Mouse (Mus musculus): ENCODE data around the gene Hba-a2. TPM values are rescaled to one million over a fixed set of nuclear protein-coding genes. Genes with fewer than 3 reads are reported as not detected.
"Not testable (repeated sequence)": the region's sequence is repeated elsewhere in the genome, so short reads cannot be mapped to it uniquely, and the experiment has no call there.

Hba-a2 gene
- total and polyA plus RNA-seq, 3 experiments = 683 to 4,240 (median 1,500) TPM

DNA sequence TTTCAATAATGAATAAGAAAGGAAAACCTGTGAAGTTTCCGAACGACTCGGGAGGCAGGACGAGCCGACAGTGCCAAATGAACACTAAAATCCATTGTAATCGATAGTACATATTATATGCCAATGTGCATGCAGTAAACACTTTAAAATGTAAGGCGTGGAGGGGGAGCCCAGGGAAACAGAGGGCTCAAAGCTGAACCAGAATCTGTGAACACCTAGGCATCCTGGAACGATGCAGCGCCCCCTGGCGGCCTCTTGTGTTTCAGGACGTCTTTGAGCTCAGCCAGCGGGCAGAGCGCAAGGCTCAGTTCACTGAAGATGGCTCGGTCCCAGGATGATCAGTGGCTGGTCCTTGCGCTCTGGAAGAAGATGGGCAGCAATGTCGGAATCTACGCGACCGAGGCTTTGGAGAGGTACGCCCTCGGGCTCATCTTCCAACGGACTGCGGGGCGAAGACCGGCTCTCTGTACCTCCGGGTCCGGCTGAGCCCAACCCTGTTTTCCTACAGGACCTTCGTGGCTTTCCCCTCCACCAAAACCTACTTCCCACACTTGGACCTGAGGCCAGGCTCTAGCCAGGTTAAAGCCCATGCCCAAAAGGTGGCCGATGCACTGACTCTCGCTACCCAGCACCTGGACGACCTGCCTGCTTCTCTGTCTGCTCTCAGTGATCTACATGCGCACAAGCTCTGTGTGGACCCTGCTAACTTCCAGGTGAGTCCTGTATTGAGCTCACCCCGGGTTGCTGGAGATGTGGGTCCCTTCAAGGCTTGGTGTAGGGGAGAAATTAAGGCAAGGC is 9.4 kb upstream of the Hba-a2 start, which contains the start of gene Hbq1b:
Gene Hbq1b, plus strand, starts transcription at position 271 of the 798 bp plus-strand sequence.
- not testable (repeated sequence) for H3K9me3 ChIP-seq (replicated peaks); H3K27me3 ChIP-seq (ENCODE audit: insufficient read depth, low read length); H3K36me3 ChIP-seq (replicated peaks)
- DNase-seq (ENCODE audit: low spot score) = peak; percentile 18
- Histone ChIP-seq H3K4me1 (ENCODE audit: insufficient read depth, low read depth, low read length) (peaks cover 56% of the 10 kb centered on the region), H3K4me3 (ENCODE audit: low read depth, low read length) (peak within 1 kb of the TSS; percentile 72)
- ATAC-seq (ENCODE audit: extremely low read depth, insufficient number of reproducible peaks, low FRiP score, poor library complexity, severe bottlenecking) = 0 out of 2 replicates have a peak, but pooled peaks have one; percentile 24
- peak; percentile 39; the same call in 1 of the 2 replicates for TF ChIP-seq CTCF (IDR thresholded peaks at IDR 0.05; ENCODE audit: low read depth, low read length)

DNA sequence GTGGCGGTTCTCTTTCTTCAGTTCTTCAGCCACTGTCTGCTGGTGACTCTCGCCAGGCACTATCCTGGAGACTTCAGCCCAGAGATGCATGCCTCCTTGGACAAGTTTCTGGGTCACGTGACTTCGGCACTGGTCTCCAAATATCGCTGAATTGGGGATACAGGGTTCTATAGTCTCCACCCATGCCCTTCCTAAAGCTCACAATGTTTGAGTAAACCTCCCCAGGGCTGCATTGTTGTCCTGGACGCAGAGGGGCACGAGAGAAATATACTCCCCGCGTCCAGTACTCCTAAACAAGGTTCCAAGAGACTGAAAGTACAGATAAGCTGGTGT is 8.8 kb upstream of the Hba-a2 start:
- no peak for ATAC-seq (ENCODE audit: extremely low read depth, insufficient number of reproducible peaks, low FRiP score, poor library complexity, severe bottlenecking)
- peak overlapping the region; percentile 72 for H3K4me3 ChIP-seq (ENCODE audit: low read depth, low read length)
- H3K9me3 ChIP-seq (replicated peaks) = no peaks in the 10 kb centered on the region
- no peaks in the 10 kb centered on the region for H3K27me3 ChIP-seq (ENCODE audit: insufficient read depth, low read length)
- H3K36me3 ChIP-seq (replicated peaks) = peaks cover 2% of the 10 kb centered on the region
- DNase-seq (ENCODE audit: low spot score) = no peak
- TF ChIP-seq GATA2 (IDR thresholded peaks at IDR 0.05; ENCODE audit: borderline replicate concordance, low read depth, low read length) (no peak), TAL1 (conservative IDR thresholded peaks at IDR 0.05; ENCODE audit: low read depth, low read length) (no peak), GATA1 (IDR thresholded peaks at IDR 0.05; ENCODE audit: borderline replicate concordance, low read length) (no peak), POLR2AphosphoS5 (IDR thresholded peaks at IDR 0.05; ENCODE audit: insufficient replicate concordance, low read depth, low read length) (no peak)
- H3K4me1 ChIP-seq (ENCODE audit: insufficient read depth, low read depth, low read length) = peaks cover 55% of the 10 kb centered on the region

DNA sequence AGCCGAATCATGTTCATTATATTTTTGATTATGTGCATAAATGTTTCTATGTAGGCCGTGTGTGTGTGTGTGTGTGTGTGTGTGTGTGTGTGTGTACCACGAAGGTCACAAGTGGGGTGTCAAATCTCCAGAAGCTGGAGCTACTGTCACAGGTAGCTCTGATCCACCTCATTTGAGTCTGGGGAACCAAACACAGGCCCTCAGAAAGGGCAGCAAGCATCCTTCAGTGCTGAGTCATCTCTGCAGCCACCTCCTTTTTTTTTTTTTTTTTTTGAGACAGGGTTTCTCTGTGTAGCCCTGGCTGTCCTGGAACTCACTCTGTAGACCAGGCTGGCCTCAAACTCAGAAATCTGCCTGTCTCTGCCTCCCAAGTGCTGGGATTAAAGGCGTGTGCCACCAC is 3.5 kb upstream of the Hba-a2 start:
- H3K4me1 ChIP-seq (ENCODE audit: insufficient read depth, low read depth, low read length) = peaks cover 66% of the 10 kb centered on the region
- ATAC-seq (ENCODE audit: extremely low read depth, insufficient number of reproducible peaks, low FRiP score, poor library complexity, severe bottlenecking); H3K27me3 ChIP-seq (ENCODE audit: insufficient read depth, low read length); H3K4me3 ChIP-seq (ENCODE audit: low read depth, low read length); H3K36me3 ChIP-seq (replicated peaks); DNase-seq (ENCODE audit: low spot score); H3K9me3 ChIP-seq (replicated peaks): not testable (repeated sequence)

DNA sequence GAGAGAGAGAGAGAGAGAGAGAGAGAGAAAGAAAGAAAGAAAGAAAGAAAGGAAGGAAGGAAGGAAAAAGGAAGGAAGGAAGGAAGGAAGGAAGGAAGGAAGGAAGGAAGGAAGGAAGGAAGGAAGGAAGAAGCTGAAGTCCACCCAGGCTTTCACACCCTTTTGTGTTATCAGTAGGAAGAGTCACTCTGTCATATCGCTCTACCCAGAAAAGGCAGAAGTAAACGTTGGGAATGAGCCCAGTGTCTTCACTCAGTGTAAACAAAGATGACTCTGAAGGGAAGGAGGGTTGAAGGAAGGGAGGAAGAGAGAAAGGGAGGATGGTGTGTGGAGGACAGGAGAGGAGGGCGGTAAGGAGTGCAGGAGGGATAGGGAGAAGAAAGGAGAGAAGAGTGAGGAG is 2.8 kb upstream of the Hba-a2 start:
- not testable (repeated sequence) for DNase-seq (ENCODE audit: low spot score)

DNA sequence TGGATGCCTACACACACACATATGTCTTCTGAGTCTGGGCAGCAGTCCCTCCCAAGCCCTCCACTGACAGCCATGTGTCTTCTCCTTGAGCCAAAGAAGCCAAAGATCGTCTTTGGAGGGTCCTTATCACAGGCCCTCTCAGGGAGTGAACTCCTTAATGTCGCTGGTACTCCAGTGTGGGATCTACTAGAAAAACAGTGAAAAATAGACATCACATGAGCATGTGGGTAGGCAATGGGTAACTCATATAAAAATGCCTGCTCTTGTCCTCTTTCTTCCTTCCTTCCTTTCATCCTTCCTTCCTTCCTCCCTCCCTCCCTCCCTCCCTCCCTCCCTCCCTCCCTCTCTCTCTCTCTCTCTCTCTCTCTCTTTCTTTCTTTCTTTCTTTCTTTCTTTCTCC is 1.1 kb downstream of the Hba-a2 start:
- H3K4me1 ChIP-seq (ENCODE audit: insufficient read depth, low read depth, low read length) = peaks cover 44% of the 10 kb centered on the region
- peak overlapping the region; percentile 53; the same call in 1 of the 2 replicates for H3K4me3 ChIP-seq (ENCODE audit: low read depth, low read length)

More for the DNA sequence above, 2.8 kb upstream of the Hba-a2 start:
- not testable (repeated sequence) for H3K4me3 ChIP-seq (ENCODE audit: low read depth, low read length); H3K27me3 ChIP-seq (ENCODE audit: insufficient read depth, low read length); H3K36me3 ChIP-seq (replicated peaks); ATAC-seq (ENCODE audit: extremely low read depth, insufficient number of reproducible peaks, low FRiP score, poor library complexity, severe bottlenecking); H3K9me3 ChIP-seq (replicated peaks)
- H3K4me1 ChIP-seq (ENCODE audit: insufficient read depth, low read depth, low read length) = peaks cover 62% of the 10 kb centered on the region

DNA sequence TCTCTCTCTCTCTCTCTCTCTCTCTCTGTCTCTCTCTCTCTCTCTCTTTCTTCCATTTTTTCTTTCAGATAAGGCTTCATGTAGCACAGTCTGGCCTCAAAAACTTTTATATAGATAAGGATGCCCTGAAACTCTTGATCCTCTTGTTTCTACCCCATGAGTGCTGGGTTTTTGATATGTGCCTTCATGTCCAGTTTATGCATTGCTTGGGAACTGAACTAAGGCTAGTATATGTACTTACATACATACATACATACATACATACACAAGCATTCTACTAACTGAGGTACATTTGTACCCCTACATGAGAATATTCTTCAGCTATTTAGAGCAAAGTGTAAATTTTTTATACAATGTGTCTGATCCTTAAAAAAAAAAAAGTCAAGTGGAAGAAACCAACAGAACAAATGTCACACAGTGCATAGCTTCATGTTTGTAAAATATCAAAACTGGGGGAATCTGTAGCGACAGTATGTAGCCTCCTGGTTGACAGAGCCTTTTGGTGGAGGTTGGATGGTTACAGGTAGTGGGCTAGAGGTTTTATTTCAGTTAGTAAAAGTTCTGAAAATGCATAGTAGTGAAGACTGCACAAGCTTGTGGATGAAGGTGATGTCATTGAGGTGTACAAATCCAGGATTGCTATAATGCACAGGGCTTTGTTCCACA is 1.7 kb downstream of the Hba-a2 start:
- H3K4me3 ChIP-seq (ENCODE audit: low read depth, low read length) = no peak overlapping the region; the same call in 1 of the 2 replicates
- no peak for DNase-seq (ENCODE audit: low spot score)
- TF ChIP-seq GATA1 (IDR thresholded peaks at IDR 0.05; ENCODE audit: borderline replicate concordance, low read length) = no peak
- TF ChIP-seq POLR2AphosphoS5 (IDR thresholded peaks at IDR 0.05; ENCODE audit: insufficient replicate concordance, low read depth, low read length) = no peak
- TF ChIP-seq TAL1 (conservative IDR thresholded peaks at IDR 0.05; ENCODE audit: low read depth, low read length) = no peak
- TF ChIP-seq CTCF (IDR thresholded peaks at IDR 0.05; ENCODE audit: low read depth, low read length) = no peak
- TF ChIP-seq GATA2 (IDR thresholded peaks at IDR 0.05; ENCODE audit: borderline replicate concordance, low read depth, low read length) = no peak
- H3K27me3 ChIP-seq (ENCODE audit: insufficient read depth, low read length) = peaks cover 17% of the 10 kb centered on the region
- peaks cover 3% of the 10 kb centered on the region for H3K36me3 ChIP-seq (replicated peaks)
- H3K4me1 ChIP-seq (ENCODE audit: insufficient read depth, low read depth, low read length) = peaks cover 39% of the 10 kb centered on the region
- ATAC-seq (ENCODE audit: extremely low read depth, insufficient number of reproducible peaks, low FRiP score, poor library complexity, severe bottlenecking) = no peak
- H3K9me3 ChIP-seq (replicated peaks) = no peaks in the 10 kb centered on the region

More for the DNA sequence above, 1.1 kb downstream of the Hba-a2 start:
- H3K9me3 ChIP-seq (replicated peaks); ATAC-seq (ENCODE audit: extremely low read depth, insufficient number of reproducible peaks, low FRiP score, poor library complexity, severe bottlenecking); H3K36me3 ChIP-seq (replicated peaks); DNase-seq (ENCODE audit: low spot score): not testable (repeated sequence)
- H3K27me3 ChIP-seq (ENCODE audit: insufficient read depth, low read length) = peaks cover 13% of the 10 kb centered on the region; the same call in 1 of the 2 replicates

DNA sequence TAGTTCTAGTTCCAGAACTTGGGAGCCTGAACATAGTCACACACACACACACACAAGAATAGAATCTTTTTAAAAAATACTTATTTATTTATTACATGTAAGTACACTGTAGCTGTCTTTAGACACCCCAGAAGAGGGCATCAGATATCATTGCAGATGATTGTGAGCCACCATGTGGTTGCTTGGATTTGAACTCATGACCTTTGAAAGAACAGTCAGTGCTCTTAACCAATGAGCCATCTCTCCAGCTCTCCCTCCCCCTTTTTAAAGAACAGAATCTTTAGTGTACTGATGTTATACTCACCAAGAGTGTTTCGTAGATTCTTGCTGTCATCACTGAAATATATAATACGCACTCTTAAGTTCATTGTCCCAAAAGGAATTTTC is 2.2 kb downstream of the Hba-a2 start:
- no peak overlapping the region for H3K4me3 ChIP-seq (ENCODE audit: low read depth, low read length)
- no peak for ATAC-seq (ENCODE audit: extremely low read depth, insufficient number of reproducible peaks, low FRiP score, poor library complexity, severe bottlenecking)
- H3K27me3 ChIP-seq (ENCODE audit: insufficient read depth, low read length) = peaks cover 21% of the 10 kb centered on the region
- peaks cover 3% of the 10 kb centered on the region for H3K36me3 ChIP-seq (replicated peaks)
- no peaks in the 10 kb centered on the region for H3K9me3 ChIP-seq (replicated peaks)
- TF ChIP-seq GATA2 (IDR thresholded peaks at IDR 0.05; ENCODE audit: borderline replicate concordance, low read depth, low read length) (no peak), POLR2AphosphoS5 (IDR thresholded peaks at IDR 0.05; ENCODE audit: insufficient replicate concordance, low read depth, low read length) (no peak), GATA1 (IDR thresholded peaks at IDR 0.05; ENCODE audit: borderline replicate concordance, low read length) (no peak), CTCF (IDR thresholded peaks at IDR 0.05; ENCODE audit: low read depth, low read length) (no peak), TAL1 (conservative IDR thresholded peaks at IDR 0.05; ENCODE audit: low read depth, low read length) (no peak)
- peaks cover 38% of the 10 kb centered on the region for H3K4me1 ChIP-seq (ENCODE audit: insufficient read depth, low read depth, low read length)
- DNase-seq (ENCODE audit: low spot score) = no peak
